Mouse (Mus musculus): ENCODE results near the gene Tubd1. TPM values are rescaled to one million over a fixed set of nuclear protein-coding genes. Genes with fewer than 3 reads are reported as not detected.
A peak's percentile ranks its signal among the peaks of the same experiment; 100 is the strongest.

Gene Tubd1
- total RNA-seq, 2 experiments from 2014 or later, result 5.5 to 6.5 TPM

DNA sequence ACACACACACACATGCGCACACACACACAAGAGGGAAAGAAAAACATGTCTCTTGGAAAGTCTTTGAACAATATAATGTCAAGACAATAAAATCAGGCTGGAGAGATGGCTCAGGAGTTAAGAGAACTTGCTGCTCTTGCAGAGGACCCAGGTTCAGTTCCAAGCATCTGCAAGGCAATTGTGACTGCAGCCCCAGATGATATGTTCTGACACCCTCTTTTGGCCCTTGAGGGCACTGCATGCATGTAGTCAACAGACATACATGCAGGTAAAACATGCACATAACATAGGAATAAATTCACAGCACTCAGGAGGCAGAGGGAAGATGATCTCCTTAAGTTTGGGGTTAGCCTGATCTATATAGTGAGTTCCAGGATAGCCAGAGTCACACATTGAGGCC, 2.6 kb downstream of the Tubd1 start:
- intact Hi-C loops (cut with DNase I), result no loop called here
- DNase-seq, result no peak

DNA sequence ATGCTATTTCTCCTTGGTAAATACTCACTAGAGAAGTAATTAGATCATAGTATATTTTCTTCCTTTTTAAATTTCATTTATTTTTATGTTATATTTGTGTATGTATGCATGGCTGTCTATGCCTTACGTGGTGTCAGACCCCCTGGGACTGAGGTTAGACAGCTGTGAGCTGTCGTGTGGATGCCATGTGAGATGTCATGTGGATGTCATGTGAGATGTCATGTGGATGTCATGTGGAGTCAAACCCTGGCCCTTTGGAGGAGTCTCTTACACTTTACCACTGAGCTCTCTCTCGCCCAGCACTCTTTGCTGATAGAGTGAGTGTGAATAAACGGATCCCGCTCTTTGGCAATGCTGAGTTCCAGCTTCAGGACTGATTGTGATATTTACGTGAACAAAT, 8.7 kb downstream of the Tubd1 start:
- DNase-seq, result no peak
- intact Hi-C loops (cut with DNase I), result no loop called here

DNA sequence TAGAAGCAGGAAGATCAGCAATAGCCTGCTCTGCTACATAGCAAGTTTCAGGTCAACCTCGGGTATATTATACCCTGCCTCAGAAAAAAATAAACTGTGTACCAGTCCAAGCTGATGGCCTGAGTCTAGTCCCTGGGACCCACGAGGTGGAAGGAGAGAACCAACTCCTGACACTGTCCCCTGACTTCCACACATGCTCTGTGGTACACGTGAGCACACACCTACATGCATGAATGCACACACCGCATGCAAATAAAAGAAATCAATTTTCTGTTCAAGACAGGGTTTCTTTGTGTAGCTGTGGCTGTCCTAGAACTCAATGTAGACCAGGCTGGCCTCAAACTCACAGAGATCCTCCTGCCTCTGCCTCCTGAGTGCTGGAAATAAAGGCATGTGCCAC, 13.5 kb downstream of the Tubd1 start:
- DNase-seq, result no peak
- intact Hi-C loops (cut with DNase I), result no loop called here

DNA sequence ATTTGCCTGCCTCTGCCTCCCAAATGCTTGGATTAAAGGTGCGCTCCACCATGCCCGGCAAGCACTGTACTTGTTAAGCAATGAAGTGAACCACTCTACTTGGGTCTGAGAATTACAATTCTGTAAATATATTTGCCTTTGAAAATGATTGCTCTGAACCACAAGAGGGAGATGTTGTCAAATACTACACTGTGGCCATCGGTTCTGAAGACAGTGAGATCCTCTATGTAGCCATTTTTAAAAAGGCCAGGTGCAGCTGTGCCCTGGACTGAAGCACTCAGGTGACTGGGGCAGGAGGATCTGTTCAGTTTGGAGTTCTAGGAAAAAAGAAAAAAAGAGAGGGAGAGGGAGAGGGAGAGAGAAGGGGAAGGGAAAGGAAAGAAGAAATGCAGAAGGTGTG, 23.6 kb downstream of the Tubd1 start:
- intact Hi-C loops (cut with DNase I), result loop anchor here (2.0 to 5.0 kb wide), 2 partner anchors 39 to 84 kb away; no protein-coding TSS in a partner anchor
- no peak for DNase-seq

DNA sequence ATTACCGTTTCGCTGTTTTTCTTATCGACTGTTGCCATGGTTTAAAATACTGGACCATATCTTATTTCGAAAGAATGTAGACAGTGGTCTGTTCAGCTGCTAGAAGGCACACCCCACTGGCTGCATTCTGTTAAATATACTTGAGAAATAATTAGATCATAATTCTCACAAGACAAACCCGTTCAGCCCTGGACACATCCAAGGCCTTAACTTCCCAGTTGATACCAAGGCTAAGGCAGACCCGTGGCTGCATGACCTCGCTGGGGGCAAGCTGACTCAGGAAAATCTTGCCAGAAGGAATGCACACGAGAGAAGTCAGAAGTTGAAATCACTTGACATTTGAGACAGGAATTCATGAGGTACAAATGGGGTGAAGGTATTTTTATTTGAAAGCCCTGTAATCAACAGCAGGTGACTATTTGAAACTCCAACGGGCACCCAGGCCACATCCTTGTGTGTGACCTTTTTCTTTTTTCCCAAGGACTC, 25.5 kb downstream of the Tubd1 start:
- no peak for DNase-seq
- intact Hi-C loops (cut with DNase I), result loop anchor here (10.0 kb wide), 1 partner anchor 444 kb away; no protein-coding TSS in a partner anchor

DNA sequence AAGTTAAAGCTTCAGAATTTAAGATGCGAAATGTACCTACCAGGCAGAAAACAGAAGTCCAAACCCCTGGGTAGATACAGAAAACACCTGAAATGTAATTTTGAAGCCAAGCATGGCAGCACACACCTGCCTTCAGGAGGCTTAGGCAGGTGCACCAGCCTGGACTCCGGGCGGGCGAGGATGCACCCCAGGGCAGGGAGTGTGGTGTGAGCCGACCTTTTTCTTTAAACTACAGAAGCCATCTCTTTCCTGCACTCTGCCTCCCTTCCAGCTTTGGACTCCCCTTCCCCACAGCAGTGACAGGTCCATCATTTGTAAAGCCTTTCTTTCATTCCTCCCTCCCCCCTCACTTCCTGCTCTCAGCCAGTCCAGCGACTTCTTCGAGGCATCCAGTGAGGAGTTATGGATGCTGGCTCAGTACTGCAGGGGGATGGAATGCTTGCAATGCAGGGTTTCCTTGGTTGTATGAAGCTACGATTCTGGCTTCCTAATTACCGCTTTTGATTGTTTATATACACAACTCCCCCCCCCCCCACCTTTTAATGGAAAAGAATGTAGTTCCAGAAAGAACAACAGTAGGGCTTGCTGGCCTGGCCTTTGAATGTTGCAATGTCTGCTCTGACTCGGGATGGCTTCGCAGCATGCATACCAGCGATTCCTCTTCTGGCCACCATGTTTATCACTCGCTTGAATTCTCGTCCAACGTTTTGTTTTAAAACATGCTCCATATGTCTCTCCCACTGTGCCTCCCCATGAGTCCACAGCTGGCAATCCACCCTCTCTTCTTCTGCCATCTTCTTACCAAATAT, 26.5 kb downstream of the Tubd1 start:
- DNase-seq, result no peak
- intact Hi-C loops (cut with DNase I), result loop anchor here (10.0 kb wide), 1 partner anchor 444 kb away; no protein-coding TSS in a partner anchor

DNA sequence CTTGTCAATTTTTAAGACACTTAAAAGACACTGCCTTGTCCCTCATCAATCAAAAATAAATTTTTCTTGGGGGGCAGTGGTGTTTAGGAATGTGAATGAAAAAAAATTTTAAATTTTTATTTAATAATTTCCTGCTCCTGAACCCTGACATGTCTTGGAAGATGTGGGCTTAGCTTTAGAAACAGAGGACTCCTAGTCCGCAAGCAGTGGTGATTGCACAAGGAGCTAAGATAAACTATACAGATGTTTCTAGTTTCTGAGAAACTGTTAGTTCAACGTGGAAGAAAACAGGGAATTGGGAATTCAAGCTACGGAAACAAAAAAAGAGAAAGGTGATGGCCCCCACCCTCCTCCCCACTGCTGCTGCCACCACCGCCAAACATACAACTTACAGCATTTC, 27.1 kb downstream of the Tubd1 start:
- intact Hi-C loops (cut with DNase I), result loop anchor here (10.0 kb wide), 1 partner anchor 443 kb away; no protein-coding TSS in a partner anchor
- DNase-seq, result no peak

DNA sequence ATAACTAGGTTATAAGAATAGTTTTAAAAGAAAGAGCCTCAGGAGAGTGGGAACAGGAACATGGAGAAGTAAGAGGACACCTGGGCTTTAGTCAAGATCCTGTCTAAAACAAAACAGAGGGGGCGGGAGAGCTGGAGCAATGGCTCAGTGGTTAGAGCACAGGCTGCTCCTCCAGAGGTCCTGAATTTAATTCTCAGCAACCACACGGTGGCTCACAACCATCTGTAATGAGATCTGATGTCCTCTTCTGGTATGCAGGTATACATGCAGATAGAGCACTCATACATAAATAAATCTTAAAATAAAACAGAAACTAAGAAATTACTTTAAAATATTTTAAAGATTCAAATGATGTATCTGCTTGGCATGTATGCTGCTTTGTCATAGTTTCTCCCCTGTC, 27.8 kb downstream of the Tubd1 start:
- intact Hi-C loops (cut with DNase I), result loop anchor here (10.0 kb wide), 1 partner anchor 442 kb away; no protein-coding TSS in a partner anchor
- no peak for DNase-seq

DNA sequence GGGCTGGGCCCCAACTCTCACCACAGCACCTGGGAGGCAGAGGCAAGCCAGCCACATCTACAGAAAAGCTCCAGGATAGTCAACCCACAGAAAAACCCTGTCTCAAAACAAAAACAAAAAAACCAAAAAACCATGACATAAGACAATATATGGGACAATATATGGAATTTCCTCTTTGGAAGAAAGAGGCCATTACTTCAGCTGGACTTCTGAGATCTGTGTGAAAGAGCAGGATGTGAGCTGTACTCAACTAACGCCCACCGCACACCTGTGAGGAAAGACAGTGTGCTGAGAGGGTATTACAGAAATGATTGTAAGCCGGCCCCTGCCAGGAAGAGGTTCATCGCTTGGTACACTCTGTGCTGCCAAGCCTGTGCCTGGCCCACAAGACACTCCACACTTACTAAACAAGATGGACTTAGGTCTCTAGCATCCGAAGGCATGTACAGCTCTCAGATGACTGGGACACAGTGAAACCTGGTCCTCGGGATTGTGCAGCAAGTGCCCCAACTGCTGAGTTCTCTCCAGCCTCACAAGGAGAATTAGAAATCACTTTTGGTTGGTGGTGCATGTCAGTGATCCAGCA, 28.9 kb downstream of the Tubd1 start:
- intact Hi-C loops (cut with DNase I), result loop anchor here (10.0 kb wide), 1 partner anchor 441 kb away; no protein-coding TSS in a partner anchor
- peak in 1 of 2 experiments; percentile 7 for DNase-seq

DNA sequence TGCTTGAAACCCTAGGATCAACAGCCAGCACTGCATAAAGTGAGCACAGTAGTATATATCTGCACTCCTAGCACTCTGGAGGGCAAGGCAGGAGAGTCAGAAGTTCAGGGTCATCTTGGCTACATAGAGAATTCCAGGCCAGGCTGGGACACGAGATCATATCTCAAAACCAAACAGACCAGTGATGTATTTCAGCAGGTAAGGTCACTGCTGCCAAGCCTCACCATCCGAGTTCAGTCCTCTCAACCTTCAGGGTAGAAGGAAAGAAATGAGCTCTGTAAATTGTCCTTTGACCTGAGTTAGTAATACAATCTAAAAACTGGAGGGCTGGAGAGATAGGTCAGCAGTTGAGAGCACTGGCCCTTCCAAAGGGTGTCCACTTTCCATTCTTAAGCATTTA, 29.6 kb downstream of the Tubd1 start:
- DNase-seq, result no peak
- intact Hi-C loops (cut with DNase I), result loop anchor here (10.0 kb wide), 1 partner anchor 440 kb away; no protein-coding TSS in a partner anchor

DNA sequence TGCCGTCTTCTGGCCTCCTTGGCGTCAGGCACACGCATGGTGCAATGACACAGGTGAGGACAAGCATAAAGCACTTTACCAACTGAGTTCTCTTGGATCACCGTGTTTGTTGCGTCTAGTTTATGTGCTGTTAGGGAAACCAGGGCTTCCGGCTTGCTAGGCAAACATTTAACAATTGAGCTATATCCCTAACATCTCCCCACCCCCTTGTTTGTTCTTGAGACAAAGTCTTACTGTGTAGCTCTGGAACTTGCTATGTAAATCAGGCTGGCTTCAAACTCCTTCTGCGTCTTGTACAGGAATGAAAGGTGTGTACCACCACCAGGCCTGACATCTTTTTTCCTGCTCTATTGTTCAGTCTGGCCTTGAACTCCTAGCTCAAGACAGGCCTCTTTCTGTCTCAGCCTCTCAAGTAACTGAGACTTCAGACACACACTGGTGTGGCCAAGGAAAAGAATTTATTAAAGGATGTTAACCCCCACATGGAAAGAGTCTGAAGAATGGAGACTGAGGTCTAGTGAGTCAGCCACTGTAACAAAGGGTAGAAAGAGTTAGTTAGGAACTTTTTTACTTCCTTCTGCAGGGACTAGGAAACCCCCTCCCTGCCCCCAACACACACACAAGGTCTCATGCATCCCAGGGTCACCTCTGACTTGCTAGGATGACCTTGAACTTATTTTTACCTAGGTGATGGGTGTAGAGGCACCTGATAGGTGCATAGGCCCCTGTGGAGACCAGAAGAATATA, 31.0 kb downstream of the Tubd1 start:
- intact Hi-C loops (cut with DNase I), result loop anchor here (10.0 kb wide), 1 partner anchor 439 kb away; no protein-coding TSS in a partner anchor
- no peak for DNase-seq

DNA sequence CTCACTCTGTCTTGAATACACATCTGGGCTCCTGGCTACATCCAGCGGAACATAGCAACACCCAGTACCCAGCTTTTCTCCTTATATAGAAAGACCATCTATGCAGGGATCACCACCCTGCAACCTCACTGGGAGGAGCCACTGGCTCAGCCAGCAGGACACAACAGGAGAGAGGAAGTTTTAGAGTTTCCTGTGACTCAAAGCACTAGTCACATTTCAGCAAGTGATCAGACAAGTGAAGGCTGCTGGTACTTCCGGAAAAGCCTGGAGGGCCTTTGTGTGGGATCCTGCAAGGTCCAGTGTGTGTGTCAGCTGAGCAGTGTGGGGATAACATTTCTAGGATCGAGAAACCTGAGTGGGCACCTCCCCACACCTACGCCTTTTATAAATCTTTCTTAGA, 32.4 kb downstream of the Tubd1 start:
- DNase-seq, result no peak
- intact Hi-C loops (cut with DNase I), result loop anchor here (10.0 kb wide), 1 partner anchor 438 kb away; no protein-coding TSS in a partner anchor

DNA sequence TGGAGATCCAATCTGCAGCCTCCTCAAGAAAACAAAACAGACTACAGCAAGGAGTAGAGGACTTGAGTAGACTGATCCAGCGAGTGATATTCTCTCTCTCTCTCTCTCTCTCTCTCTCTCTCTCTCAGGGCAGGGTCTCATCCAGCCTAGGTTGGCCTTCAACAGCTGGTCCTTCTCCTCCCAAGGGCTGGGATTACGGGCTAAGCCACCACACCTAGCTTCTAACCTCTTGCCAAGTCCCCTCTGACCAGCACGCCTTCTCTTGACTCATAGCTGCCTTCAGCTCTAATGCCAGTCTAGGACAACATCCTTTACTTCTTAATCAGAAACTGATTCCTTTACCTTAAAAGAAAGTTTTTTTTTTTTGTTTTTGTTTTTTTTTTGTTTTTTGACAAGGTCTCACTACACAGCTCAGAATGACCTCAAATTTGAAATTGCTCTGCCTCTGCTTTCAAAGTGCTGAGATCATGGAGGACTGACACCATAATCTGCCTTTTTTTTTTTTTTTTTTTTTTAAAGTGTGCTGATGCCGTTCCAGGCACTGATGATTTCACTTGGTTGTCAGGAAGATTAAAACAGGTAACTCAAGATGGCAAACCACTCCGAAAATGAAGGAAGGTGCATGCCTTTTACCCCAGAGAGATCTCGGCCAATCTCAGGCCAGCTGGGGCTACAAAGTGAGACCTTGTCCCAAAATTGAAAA, 33.5 kb downstream of the Tubd1 start:
- intact Hi-C loops (cut with DNase I), result loop anchor here (10.0 kb wide), 1 partner anchor 437 kb away; no protein-coding TSS in a partner anchor
- DNase-seq, result no peak

DNA sequence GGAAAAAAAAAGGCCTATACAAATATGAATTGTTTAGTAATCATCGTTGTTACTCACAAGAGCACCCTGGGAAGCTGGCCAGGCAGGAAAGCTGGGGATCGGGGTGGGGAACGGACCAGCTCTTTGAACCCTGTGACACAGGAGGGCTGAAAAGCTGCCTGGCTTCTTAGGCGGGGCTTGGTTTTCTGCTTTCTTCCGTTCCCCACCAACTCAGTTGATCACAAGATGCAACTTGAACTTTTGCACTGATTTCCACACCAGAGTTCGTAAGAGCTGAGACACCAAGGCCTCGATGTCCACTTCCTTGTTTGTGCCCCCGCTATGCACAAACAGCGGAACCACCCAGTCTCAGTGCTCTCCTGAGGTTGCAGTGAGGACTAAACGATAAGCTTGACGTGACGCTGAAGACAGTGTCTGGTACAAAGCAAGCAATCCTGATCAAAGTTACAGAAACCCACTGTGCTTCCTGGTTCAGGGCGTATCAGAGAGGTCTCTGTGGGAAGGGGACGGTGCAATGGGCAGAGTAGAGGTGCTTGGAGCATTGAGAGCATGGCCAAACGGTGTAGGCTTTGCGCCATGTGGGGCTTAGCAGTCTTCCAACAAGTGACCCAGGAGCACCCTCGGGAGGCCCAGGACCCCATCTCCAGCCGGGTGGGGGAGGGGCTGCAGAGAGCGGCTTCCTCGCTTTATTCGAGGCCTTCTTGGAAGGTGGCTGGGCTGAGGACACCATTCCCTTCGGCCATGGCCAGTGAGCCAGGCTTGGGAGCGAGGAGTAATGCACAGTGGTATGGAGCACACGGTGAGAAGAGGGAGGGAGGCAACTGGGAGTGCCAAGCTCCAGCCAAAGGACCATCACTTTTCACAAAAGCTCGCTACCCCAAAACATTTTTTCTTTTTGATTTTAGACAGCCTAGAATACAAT, 34.3 kb downstream of the Tubd1 start:
- intact Hi-C loops (cut with DNase I), result loop anchor here (10.0 kb wide), 1 partner anchor 436 kb away; no protein-coding TSS in a partner anchor
- DNase-seq, result peak; percentile 49 to 55

DNA sequence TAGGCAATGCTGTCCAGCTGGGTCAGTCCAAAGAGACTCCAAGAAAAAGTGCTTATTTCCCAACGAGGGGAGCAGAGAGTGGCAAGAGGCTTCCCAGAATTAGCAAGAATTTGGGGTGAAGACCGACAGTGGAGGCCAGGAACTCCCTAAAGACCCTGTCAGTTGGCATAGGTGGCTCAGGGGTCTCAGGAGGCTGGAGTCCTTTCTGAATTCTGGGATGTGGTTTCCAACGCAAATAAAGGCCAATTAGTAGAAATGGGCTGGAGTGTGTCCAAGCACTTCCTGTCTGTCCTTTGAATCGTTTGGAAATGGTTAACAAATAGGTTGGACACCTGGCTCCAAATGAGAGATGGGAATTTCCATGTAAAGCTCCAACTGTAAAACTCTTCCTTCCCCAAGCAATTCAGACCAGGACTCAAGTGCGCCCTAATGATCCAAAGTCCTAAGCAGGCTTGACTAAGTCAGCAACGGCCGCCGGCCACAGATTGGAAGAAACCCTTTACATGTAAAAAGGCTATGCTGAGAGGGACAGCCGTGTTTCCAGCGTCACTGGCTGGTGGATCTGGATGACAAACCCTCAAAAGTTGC, 35.0 kb downstream of the Tubd1 start:
- DNase-seq, result no peak
- intact Hi-C loops (cut with DNase I), result loop anchor here (10.0 kb wide), 1 partner anchor 435 kb away; no protein-coding TSS in a partner anchor

DNA sequence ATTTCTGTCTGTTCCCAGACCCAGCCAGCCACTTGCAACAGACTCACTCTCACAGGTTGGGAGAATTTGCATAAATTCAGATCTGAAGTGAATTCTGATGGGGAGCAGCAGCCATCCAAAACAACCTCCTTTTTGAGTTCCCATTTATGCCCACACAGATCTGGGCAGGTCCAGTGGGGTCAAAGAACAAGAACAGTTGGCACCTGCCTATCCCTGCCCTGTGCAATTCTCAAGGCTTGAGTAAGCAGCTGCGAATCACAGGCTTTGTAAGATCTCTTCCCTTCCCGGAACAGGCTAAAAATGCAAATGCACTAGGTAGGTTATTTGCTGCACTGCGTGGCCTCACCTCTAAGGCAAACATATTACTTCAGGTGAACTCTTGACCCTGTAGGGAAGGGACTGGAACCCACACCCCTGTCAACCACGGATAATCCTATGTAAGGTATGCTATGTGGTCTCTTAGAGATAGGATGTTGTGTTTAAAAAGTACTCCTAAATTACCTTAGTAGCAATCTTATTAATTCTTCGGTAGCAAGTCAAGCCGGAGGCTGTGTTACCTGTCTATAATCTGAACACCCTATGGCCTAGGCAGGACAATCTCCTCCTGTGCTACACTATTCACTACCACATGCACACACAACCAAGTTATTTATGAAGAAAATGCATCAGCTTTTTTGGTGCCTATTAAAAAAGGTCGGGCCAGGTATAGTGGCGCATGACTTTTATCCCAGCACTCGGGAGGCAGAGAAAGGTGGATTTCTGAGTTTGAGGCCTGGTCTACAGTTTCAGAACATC, 35.7 kb downstream of the Tubd1 start:
- intact Hi-C loops (cut with DNase I), result no loop called here
- DNase-seq, result no peak

DNA sequence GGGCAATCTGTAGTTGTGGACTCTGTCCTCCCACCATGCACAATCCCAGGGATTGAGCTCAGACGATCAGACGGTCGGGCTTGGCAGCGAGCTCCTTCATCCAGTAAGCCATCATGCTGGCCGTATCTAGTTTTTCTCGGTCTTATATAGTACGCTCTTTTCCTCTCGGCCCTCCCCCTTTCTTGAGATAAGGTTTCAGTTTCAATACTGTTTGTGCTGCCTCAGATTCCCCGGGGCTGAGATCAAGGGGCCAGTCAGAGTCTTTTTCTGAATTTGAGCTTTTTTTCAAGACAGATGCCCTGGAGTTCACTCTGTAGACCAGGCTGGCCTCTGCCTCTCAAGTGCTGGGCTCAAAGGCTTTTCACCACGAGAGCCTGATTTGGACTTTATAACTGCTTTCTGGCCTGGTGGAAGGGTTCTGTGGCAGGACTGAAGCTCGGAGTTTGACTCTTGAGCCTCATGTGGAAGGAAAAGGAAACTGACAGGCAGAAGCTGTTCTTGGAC, 36.5 kb downstream of the Tubd1 start:
- intact Hi-C loops (cut with DNase I), result no loop called here

More for the DNA sequence above, 36.5 kb downstream of the Tubd1 start:
- peak in 1 of 2 experiments; percentile 64 for DNase-seq
